Mouse (Mus musculus) CH12F3 (cell line): ENCODE measurements around the gene Olfr910.

Experiments
- in situ Hi-C: fragments of 300-500 bp; cut with MboI; formaldehyde crosslinking; loops from 2 replicates; pipeline ENCODE4 v1.14.3; 2020; ENCODE audit warnings: low sequenced_read_pairs

Olfr910 gene

GRCm38 (mm10) chr9:38537549-38537948 lies at the start of gene Olfr910:
TSS of gene Olfr910 (plus strand) at chr9:38537849.
- in situ Hi-C loops: no loop called here

GRCm38 (mm10) chr9:38495501-38495900 lies 42.1 kb upstream of the Olfr910 start, which contains the start of gene Olfr907:
TSS of gene Olfr907 (plus strand) at chr9:38495801.
- in situ Hi-C loops: no loop called here

GRCm38 (mm10) chr9:38512353-38512752 lies 25.3 kb upstream of the Olfr910 start:
- in situ Hi-C loops: no loop called here

GRCm38 (mm10) chr9:38521280-38521679 lies 16.4 kb upstream of the Olfr910 start, which contains the start of gene Olfr911-ps1:
TSS of gene Olfr911-ps1 (plus strand) at chr9:38521580.
- in situ Hi-C loops: no loop called here

GRCm38 (mm10) chr9:38579878-38580277 lies 42.2 kb downstream of the Olfr910 start, which contains the start of gene Olfr912:
TSS of gene Olfr912 (plus strand) at chr9:38580178.
- in situ Hi-C loops: no loop called here
